Mouse (Mus musculus): ENCODE results near the gene Gm40193. TPM values are rescaled to one million over a fixed set of nuclear protein-coding genes. Genes with fewer than 3 reads are reported as not detected.

Gene Gm40193
- total RNA-seq, 2 experiments from 2014 or later = not detected

DNA sequence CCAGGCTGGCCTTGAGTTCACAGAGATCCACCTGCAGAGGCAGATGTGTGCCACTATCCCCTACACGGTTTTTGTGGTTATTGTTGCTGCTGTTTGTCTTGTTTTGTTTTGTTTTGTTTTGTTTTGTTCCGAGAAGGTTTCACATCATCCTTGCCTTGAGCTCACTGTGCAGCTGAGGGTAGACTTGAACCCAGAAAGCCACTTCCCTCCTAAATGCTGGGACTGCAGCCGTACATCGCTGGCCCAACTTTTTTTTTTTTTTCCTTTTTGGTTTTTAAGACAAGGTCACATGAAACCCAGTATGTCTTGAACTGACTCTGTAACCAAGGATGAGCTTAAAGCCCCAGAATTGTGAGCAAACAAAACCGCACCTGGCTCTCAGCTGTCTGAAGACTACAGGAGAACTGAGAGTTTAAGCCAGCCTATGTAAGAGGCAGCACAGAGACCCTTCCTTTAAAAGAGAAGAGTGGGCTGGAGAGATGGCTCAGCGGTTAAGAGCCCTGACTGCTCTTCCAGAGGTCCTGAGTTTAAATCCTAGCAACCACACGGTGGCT, 25.7 kb downstream of the Gm40193 start:
- no peak for DNase-seq (ENCODE audit: low spot score)

DNA sequence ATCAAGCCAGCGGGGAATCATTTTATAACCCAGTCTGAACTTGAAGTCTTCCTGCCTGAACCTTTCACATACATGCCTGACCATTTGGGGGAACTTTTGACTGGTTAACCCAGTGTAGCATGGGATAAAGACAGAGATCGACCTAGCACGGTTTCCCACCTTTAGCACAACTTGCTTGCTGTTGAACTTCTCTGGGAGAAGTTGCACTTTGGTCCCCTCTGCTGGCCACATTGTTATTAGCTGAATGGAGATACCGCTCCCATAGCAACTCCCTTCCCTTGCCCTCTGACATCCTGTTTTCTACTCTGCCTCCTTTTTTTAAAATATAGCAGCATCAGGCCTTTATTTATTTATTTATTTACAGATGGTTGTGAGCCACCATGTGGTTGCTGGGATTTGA, 26.4 kb downstream of the Gm40193 start:
- DNase-seq (ENCODE audit: low spot score) = peak; percentile 77

DNA sequence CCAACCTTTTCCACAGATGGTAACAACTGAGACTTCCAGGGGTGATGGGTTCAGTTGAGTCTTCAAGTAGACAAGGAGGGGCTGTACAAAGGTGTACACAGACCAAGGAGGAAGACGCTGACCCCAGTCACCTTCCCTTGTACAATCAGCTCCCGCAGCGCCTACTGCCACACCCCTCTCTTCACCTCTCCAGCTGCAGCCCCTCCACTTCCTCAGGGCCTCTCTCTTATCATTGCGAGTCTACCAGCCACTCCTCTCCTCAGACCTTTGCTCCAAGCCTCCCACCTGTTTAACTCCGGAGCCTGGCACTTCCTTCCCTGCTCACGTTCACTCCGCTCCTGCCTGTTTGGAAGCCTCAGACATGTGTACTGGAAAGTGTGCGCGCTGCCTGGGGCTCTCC, 27.8 kb downstream of the Gm40193 start, which contains the start of gene Tm4sf5:
Gene Tm4sf5, plus strand, starts transcription at position 275 of the 400 bp plus-strand sequence.
- DNase-seq (ENCODE audit: low spot score) = no peak

DNA sequence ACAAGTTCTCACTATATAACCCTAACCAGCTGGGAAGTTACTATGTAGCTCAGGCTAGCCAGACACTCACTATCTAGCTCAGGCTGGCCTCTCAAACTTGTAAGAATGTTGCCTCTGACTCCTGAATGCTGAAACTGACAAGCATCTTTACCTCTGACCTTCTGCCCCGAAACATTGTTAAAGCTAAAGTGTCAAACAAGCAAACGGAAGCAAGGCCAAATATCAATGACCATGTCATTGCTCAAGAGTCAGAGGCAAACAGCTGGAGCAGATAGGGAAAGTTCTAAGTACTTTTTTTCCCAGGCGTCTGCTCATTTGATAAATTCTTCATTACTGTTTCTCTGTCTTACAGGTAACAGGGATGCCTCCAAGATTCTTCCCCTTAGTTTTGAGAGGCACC, 30.7 kb downstream of the Gm40193 start:
- DNase-seq (ENCODE audit: low spot score) = no peak

DNA sequence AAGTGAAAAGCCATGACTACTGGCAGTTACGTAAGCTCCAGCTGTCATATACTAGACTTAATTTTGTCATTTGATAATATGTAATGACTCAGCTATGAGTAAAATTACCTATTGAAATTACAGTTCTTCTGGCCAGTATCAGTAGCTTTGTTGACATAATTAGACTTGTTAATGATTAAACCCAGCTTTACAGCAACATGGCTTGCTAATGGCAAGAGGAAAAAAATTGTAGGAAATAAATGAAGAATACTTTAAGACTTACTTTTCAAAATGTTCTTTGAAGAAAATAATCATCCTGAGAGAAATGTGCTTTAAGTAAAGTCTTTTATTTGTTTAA, 32.3 kb downstream of the Gm40193 start:
- DNase-seq (ENCODE audit: low spot score) = no peak

DNA sequence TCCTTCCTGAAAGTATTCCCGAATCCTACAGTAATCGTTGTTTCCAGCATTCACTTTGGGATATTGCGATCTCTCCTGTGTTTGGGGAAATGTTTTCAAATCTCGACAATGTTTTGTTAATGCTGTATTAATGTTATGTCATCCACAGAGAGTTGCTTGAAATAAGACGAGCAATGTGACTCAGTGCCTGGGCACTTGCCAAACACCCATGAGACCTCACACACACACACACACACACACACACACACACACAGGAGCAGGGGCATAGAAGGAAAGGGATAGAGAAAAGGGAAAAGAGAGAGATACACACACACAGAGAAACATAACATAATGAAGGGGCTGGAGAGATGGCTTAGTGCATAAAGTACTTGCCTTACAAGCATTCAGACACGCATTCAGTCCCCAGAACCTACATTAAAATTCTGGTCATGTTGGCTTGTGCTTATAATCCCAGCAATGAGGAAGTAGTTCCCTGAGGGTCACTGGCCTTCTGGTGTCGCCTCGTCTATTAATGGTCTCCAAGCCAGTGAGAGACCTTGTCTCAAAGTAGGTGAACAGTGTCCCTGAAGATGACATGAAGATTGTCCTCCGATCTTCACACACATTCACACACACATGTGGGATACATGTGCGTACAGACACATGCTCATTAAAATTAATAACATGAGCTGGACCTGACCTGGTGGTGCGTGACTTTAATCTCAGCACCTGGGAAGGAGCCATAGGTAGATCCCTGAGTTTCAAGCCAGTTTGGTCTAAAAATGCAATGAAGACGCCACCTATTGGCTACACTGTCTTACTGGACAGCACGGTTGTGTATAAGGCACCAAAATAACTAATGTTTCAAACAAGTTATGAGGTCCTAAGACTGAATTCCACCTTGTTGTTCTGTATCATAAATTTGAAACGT, 32.9 kb downstream of the Gm40193 start:
- peak; percentile 24 for DNase-seq (ENCODE audit: low spot score)

DNA sequence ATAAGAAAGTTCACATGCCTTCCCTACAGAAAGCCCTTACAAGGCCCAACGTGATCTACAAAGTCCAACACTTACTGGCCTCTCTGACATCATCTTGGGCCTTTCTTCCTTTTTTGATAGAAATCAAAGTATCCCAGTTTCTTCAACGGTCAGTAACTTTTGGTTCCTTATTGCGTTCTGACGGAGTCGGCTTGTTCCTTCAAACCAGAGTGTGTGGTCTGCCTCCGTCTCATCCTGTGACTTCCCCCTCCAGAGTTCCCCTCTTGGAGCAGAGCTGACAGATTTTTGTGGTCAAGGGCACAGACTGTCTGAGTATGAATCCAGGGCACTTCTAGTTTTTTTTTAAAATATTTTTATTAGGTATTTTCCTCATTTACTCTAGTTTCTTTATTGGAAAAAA, 43.1 kb downstream of the Gm40193 start:
- DNase-seq (ENCODE audit: low spot score) = no peak

DNA sequence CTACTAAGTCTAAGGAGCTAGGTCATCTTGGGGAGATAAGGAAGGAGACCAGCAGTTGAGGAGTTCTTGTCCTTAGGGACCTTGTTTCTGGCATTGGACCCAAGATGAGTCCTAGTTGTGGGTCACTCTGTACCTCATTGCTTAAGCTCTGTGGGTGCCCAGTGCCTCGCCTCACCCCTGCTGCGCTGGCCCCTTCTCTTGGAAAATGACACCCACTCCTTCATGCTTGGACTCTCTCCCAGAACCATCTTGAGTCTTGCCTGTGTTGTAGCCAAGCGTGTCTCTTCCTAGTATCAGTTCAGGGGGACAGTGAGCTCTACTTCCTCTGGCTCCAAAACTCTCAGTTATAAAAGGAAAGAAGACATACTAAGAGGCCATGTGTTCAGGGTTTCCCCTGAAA, 43.6 kb downstream of the Gm40193 start:
- peak; percentile 79 for DNase-seq (ENCODE audit: low spot score)

DNA sequence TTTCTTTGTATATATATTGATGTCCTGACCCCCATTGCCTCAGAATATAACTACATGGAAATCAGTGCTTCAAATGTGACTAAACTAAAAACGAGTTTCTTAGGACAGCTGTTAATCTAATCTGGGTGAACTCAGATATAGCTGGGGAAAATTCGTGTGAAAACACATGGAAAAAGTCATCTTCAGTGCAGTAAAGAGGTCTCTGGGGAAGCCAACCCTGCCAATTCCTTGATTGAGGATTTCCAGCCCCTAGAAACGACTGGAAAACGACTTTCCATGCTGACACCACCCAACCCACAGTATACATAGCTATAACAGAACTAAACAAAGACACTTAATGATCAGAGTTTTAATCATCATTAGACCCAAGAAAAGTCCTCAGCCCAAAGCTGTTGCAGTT, 44.9 kb downstream of the Gm40193 start:
- peak; percentile 15 for DNase-seq (ENCODE audit: low spot score)

DNA sequence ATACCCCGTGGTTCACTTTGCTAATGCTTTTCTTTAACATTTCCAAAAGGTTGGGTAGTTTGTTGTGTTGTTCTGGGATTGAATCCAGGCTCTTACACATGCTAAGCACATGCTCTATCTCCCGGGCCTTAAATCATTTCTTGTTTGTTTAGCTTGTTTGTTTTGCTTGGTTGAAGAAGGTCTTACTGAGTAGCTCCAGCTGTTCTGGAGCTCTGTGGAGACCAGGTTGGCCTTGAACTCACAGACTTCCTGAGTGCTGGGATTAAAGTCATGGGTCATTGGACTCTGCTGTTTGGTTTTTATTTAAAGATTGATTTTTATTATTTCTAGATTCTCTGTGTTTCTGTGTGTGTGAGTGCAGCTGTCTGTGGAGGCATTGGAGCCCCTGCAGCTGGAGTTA, 47.2 kb downstream of the Gm40193 start:
- DNase-seq (ENCODE audit: low spot score) = no peak

Other genes with a start within 250 kb of the Gm40193 start
- gene Alox12e, start 210.3 kb downstream of the Gm40193 start, total RNA-seq (2021) = not detected
- under 1 TPM; 0.12 to 0.34 TPM for gene Alox15, start 180.9 kb downstream of the Gm40193 start, total RNA-seq (2021)
- 10 to 100 TPM; 17.9 to 19.2 TPM for gene Pelp1, start 122.9 kb downstream of the Gm40193 start, total RNA-seq (2021)
- gene Arrb2, start 100.3 kb downstream of the Gm40193 start, total RNA-seq (2021) = 1 to 10 TPM; 7.6 to 9.0 TPM
- 1 to 10 TPM; 4.2 to 4.9 TPM for gene Med11, start 81.0 kb downstream of the Gm40193 start, total RNA-seq (2021)
- gene Zmynd15, start 73.5 kb downstream of the Gm40193 start, total RNA-seq (2021) = under 1 TPM; 0.19 to 0.25 TPM
- 1 to 10 TPM in 1 of 2 experiments, under 1 TPM in 1; 0.73 to 1.2 TPM for gene Cxcl16, start 73.0 kb downstream of the Gm40193 start, total RNA-seq (2021)
- gene Tm4sf5, start 27.7 kb downstream of the Gm40193 start, total RNA-seq (2021) = not detected
- gene Vmo1, start 18.3 kb downstream of the Gm40193 start, total RNA-seq (2021) = not detected
- not detected for gene Gltpd2, start 13.7 kb downstream of the Gm40193 start, total RNA-seq (2021)
- 100 to 1,000 TPM; 226 to 241 TPM for gene Psmb6, start 7.6 kb downstream of the Gm40193 start, total RNA-seq (2021)
- gene Pld2, start 7.1 kb upstream of the Gm40193 start, total RNA-seq (2021) = 10 to 100 TPM; 12.2 to 17.7 TPM
- gene Mink1, start 29.9 kb upstream of the Gm40193 start, total RNA-seq (2021) = 10 to 100 TPM; 28.8 to 34.1 TPM
- not detected for gene 4930544D05Rik, start 82.9 kb upstream of the Gm40193 start, total RNA-seq (2021)
- gene Chrne, start 86.3 kb upstream of the Gm40193 start, total RNA-seq (2021) = 10 to 100 TPM; 14.7 to 20.6 TPM
- gene Gp1ba, start 106.2 kb upstream of the Gm40193 start, total RNA-seq (2021) = under 1 TPM in 1 of 2 experiments, not detected in 1; 0.09 TPM
- gene Rnf167, start 114.3 kb upstream of the Gm40193 start, total RNA-seq (2021) = 10 to 100 TPM; 35.3 to 37.2 TPM
- gene Slc25a11, start 114.5 kb upstream of the Gm40193 start, total RNA-seq (2021) = 100 to 1,000 TPM; 292 to 304 TPM
- gene Pfn1, start 121.7 kb upstream of the Gm40193 start, total RNA-seq (2021) = 100 to 1,000 TPM; 217 to 233 TPM
- gene Eno3, start 124.3 kb upstream of the Gm40193 start, total RNA-seq (2021) = 1,000 to 10,000 TPM; 5,616 to 7,081 TPM
- 100 to 1,000 TPM in 1 of 2 experiments, 10 to 100 TPM in 1; 83.4 to 103 TPM for gene Spag7, start 136.5 kb upstream of the Gm40193 start, total RNA-seq (2021)
- gene Camta2, start 155.2 kb upstream of the Gm40193 start, total RNA-seq (2021) = 10 to 100 TPM; 40.6 TPM
- 1 to 10 TPM; 4.1 to 6.4 TPM for gene Inca1, start 167.2 kb upstream of the Gm40193 start, total RNA-seq (2021)
- 100 to 1,000 TPM; 587 to 632 TPM for gene Kif1c, start 167.6 kb upstream of the Gm40193 start, total RNA-seq (2021)
- gene Zfp3, start 231.3 kb upstream of the Gm40193 start, total RNA-seq (2021) = 10 to 100 TPM; 12.0 to 13.0 TPM

Data from gastrocnemius, adult 18-20 months (tissue).